In the genomic region with DNA sequence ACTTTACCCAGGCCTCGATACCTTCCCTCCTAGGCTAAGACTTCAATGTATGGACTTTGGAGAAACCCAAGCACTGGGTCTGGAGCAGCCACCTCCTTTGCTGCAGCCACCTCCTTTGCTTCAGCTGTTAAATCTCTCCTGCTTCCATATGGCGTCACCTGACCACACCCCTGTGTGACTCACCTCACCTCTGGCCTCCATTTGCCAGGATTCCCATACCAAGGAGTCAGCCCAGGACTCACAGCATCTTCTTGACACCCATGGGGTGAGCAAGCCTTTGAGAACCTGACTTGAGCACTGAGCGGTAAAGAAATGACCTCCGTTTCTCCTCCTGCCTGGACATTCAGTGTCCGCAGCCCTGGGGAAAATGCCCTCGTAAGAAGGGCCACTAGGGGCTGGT, we compare ENCODE assay signal across 17 mouse cellular contexts.
"Had no signal": no experiment of that assay in that cellular context is flagged by ENCODE, and none has a peak within 500 bp of the region (broad histone marks: within the 10 kb centered on the region; RNA-seq: fewer than 3 reads in every experiment).

No protein-coding gene starts in this region.

- DNase-seq: liver, postnatal 0 days; lung, adult 2 months; lung, postnatal 36 days; right cerebral cortex, adult 18-20 months; right cerebral cortex, postnatal 25 days; right cerebral cortex, postnatal 4 days; thymus, adult 2 months; thymus, postnatal 25 days; thymus, postnatal 4 days had no signal

- H3K27me3 ChIP-seq: liver, embryonic 15.5 days; lung, embryonic 15.5 days; midbrain, embryonic 12.5 days; midbrain, embryonic 15.5 days; neural tube, embryonic 12.5 days had no signal

- ATAC-seq: liver, postnatal 0 days; lung, postnatal 0 days; midbrain, embryonic 15.5 days had no signal

- H3K9ac ChIP-seq: liver, embryonic 15.5 days; liver, postnatal 0 days; lung, embryonic 15.5 days; midbrain, embryonic 12.5 days; midbrain, embryonic 15.5 days; neural tube, embryonic 12.5 days had no signal

- H3K9me3 ChIP-seq: liver, embryonic 15.5 days; lung, embryonic 15.5 days; midbrain, embryonic 12.5 days; midbrain, embryonic 15.5 days; neural tube, embryonic 12.5 days had no signal

- H3K4me1 ChIP-seq: liver, embryonic 15.5 days; lung, embryonic 15.5 days; megakaryocyte, embryonic 14.5 days; midbrain, embryonic 12.5 days; midbrain, embryonic 15.5 days; neural tube, embryonic 12.5 days had no signal

- H3K27ac ChIP-seq: liver, embryonic 15.5 days; lung, embryonic 15.5 days; macrophage; midbrain, embryonic 12.5 days; midbrain, embryonic 15.5 days; neural tube, embryonic 12.5 days had no signal

- H3K36me3 ChIP-seq: liver, embryonic 15.5 days; lung, embryonic 15.5 days; midbrain, embryonic 12.5 days; midbrain, embryonic 15.5 days; neural tube, embryonic 12.5 days had no signal

- H3K4me2 ChIP-seq: liver, embryonic 15.5 days; lung, embryonic 15.5 days; midbrain, embryonic 12.5 days; midbrain, embryonic 15.5 days; neural tube, embryonic 12.5 days had no signal

- H3K4me3 ChIP-seq: liver, embryonic 15.5 days; lung, embryonic 15.5 days; megakaryocyte, embryonic 14.5 days; midbrain, embryonic 12.5 days; midbrain, embryonic 15.5 days; neural tube, embryonic 12.5 days had no signal
